Mouse (Mus musculus) cerebellum, adult 18-20 months (tissue): ENCODE measurements around the gene Nynrin.

ENCODE experiments used
- DNase-seq, 2 experiments: peaks; one replicate each; pipeline ENCODE4 v3.0.0; 2021

Gene Nynrin

GRCm38 (mm10) chr14:55842794-55843193 lies 11.0 kb upstream of the Nynrin start:
- DNase-seq: no peak

- DNase-seq: no peak
These were observed 8.1 kb upstream of the Nynrin start for GRCm38 (mm10) chr14:55845506-55846294.

DNA sequence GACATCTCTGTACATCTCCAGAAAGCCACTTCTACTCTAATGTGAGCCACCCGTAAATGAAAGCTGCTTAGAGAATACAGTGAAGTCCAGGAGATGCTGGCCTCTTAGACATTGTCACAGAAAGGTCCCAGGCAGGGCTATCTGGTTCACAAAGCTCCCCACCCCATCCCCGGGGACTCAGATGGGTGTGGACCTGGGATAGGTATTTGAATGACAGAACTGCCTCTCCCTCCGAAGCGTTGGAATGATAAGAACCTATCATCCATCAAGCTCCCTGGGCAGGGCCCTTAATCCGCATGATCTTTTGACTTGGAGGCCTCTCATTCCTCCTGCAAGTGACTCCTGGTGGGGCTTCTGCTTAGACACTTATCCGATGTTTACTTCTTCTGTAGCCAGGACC lies 2.9 kb upstream of the Nynrin start:
- DNase-seq: no peak

- no peak for DNase-seq
These were observed 911 bp upstream of the Nynrin start for GRCm38 (mm10) chr14:55852646-55853551.

DNA sequence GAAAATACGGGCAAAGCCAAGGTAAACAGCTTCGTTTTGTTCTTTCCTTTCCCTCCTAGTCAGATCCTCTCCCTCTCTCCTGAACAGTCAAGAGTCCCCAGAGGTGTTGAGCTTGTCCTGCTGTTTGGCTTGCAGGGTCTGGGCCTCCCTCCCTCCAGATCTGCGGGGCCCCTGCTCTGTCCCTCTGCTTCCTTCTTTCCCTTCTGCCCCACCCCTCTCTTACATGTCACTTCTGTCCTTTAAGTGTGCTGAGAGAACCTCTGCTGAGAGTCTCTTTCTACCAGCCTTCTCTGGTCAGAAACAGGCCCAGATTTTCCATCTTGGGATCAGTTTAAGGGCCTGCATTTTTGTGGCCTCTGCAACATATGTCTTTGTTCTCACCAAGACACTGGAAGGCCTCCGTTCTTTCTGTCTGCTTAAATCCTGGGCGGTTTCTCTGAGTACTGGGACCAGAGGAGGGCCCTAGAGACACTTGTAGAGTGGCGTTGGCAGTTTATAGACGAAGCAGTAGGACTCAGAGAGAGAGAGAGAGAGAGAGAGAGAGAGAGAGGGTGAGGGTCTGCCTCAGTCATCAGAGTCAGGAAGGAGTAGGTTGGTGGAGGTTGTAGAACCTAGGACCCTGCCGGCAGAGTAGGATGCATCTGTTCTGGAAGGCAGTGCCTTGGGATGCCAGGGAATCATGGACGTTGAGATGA lies 743 bp downstream of the Nynrin start:
- DNase-seq: no peak

DNA sequence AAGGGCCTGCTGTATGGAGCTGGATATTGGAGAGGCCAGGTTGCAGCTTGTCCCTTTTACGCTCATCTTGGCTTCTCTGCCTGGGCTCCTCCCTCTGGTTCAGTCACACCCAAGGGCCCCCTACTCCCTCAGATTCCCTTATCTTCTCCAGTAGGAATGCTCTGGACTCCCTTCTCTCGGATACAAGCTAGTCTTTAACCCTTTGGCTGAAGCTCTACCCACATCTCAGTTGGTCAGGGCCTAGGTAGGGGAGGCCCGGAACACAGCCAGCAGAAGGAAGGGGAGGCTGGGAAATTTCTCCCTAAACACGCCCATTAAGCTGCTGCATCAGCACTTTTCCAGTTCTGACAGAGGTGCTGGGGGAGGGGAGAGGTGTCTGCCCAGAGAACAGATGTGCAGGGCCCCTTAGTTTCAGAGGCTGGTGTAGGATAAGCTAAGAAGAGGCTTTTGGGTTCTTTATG lies 1.3 kb downstream of the Nynrin start:
- DNase-seq: no peak

DNA sequence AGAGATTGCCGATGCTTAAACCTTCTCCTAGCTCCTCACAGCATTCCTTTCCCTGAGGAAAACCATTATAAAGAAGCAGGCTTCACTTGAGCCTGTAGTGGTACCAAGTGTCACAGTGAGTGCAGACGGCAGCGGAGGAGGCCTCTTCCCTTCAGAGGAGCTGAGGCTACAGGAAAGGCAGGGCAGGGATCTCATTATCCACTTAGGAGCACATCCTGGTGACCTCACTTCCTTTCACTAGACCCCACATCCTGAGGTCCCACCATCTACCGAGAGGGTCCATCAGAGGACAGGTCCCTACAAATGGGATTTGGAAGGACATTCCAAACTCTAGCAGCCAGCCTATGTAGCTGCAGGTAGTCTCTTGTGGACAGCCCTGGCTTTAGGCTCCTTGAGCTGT lies 3.8 kb downstream of the Nynrin start:
- DNase-seq: no peak

GRCm38 (mm10) chr14:55862186-55862585 lies 8.4 kb downstream of the Nynrin start:
- no peak for DNase-seq

GRCm38 (mm10) chr14:55862970-55863369 lies 9.2 kb downstream of the Nynrin start:
- no peak for DNase-seq

DNA sequence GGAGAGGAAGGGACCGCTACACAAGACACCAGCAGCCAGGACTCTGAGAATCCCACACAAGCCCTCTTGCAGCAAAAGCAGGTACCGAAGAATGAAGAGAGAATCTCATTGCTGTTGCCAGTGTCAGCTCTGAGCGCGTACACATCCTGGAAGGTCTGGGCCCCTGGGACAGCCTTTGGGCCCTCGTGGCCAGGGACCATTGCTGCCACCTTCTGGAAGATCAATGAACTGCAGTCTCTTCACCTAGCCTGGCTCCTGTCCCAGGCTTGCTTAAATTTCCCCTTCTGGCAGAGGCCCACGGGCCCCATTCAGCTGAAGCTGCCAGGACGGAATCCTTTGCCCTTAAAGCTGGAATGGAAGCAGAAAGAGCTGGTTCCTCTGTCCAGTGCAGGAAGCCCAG lies 10.0 kb downstream of the Nynrin start:
- DNase-seq: peak; percentile 76 to 83

GRCm38 (mm10) chr14:55866962-55867361 lies 13.2 kb downstream of the Nynrin start:
- DNase-seq: peak; percentile 71 to 78

- no peak for DNase-seq
These were observed 14.6 kb downstream of the Nynrin start for GRCm38 (mm10) chr14:55868230-55869026.

DNA sequence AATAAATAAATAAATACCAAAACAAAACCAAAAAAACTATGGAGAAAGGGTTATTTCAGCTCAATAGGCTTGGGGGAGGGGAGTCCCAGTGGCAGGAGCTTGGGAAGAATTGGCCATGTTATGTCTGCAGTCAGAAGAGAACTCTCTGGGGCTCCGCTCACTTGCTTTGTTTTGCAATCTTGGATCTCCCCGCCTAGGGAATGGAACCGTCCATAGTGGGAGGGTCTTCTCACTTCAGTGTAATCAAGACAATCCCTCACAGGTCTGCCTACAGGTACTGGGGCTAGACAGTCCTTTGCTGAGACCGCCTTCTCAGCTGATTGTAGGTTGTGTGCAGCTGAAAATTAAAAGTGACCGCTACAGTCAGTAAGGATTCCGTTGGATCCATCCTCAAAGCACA lies 15.7 kb downstream of the Nynrin start:
- DNase-seq: no peak

DNA sequence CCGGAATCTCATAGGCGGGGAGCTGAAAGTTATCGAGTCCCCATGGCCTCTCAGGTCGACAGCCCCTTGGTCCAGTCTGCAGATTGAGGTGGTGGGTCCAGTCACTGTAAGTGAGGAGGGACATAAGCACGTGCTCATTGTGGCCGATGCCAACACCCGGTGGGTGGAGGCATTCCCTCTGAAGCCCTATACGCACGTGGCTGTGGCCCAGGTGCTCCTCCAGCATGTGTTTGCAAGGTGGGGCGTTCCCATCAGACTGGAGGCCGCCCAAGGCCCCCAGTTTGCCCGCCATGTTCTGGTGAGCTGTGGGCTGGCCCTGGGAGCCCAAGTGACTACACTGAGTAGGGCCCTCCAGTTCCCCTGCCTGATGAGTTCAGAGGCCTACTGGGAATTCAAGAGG lies 18.2 kb downstream of the Nynrin start:
- peak in 1 of 2 experiments; percentile 14 for DNase-seq

GRCm38 (mm10) chr14:55872551-55872950 lies 18.7 kb downstream of the Nynrin start:
- DNase-seq: no peak

DNA sequence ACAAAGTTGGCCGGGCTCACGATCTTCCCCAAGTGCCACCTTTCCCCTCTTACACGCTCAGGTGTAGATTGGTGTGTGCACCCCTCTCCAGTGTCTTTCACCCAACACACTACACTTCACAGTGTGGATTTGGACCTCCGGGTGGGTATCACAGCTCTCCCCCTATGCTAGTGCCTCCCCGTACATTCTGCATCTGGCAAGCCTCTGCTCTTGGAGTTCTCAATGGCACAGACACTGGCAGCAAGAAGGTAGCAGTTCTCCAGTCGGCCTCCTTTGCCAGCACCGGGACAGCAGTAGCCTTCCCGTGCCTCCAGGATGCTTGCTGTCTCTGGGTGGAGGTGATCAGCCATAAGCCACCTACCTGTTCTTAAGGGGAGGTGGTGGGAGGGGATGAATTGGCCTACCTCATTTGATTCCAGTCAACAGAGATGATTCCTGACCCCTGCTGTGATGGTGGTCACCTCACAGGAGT lies 19.5 kb downstream of the Nynrin start:
- DNase-seq: no peak

GRCm38 (mm10) chr14:55873714-55874683 lies 20.2 kb downstream of the Nynrin start:
- DNase-seq: peak; percentile 91

GRCm38 (mm10) chr14:55877469-55878315 lies 23.9 kb downstream of the Nynrin start:
- peak; percentile 62 to 63 for DNase-seq

- DNase-seq: no peak
These were observed 24.6 kb downstream of the Nynrin start for GRCm38 (mm10) chr14:55878316-55878940.
